In genomic region chr11:86581250-86581753, GRCm38 (mm10) we compare ENCODE assay signal across 8 mouse cellular contexts. TPM values are rescaled to one million over a fixed set of nuclear protein-coding genes. Genes with fewer than 3 reads are reported as not detected.
DNase-seq lines count a peak whose midpoint lies in the region; ATAC-seq and TF ChIP-seq lines count a peak whose summit lies in the region.

No protein-coding gene starts in this region.

- TF ChIP-seq CTCF in layer of hippocampus, adult 2 months (conservative IDR thresholded peaks at IDR 0.05) = peak; percentile 17; the same call in 1 of the 2 replicates
- TF ChIP-seq CTCF in lung, postnatal 0 days (IDR thresholded peaks at IDR 0.05) = peak; percentile 13; the same call in 1 of the 2 replicates

- peak overlapping the region; percentile 80 for H3K27ac ChIP-seq in layer of hippocampus, adult 2 months
- peak overlapping the region; percentile 93 for H3K27ac ChIP-seq in lung, postnatal 0 days (ENCODE audit: low read length)

- no peak overlapping the region for H3K4me3 ChIP-seq in layer of hippocampus, adult 2 months
- peak overlapping the region; percentile 63 for H3K4me3 ChIP-seq in erythroblast, embryonic 14.5 days (replicated peaks)
- H3K4me3 ChIP-seq in lung, postnatal 0 days (ENCODE audit: low read depth, low read length) = peak overlapping the region; percentile 23

- peaks cover 69% of the 10 kb centered on the region for H3K4me1 ChIP-seq in erythroblast, embryonic 14.5 days (ENCODE audit: control insufficient read depth)
- peaks cover 45% of the 10 kb centered on the region for H3K4me1 ChIP-seq in lung, postnatal 0 days (ENCODE audit: insufficient read depth, low read depth, low read length)

- DNase-seq in layer of hippocampus, adult 2 months (ENCODE audit: low spot score in 2 of 2) = no peak
- DNase-seq in layer of hippocampus, postnatal 25 days (ENCODE audit: extremely low spot score in 1 of 2, low spot score in 1 of 2) = no peak
- peak; percentile 80 for DNase-seq in kidney, adult 11 months
- DNase-seq in lung, postnatal 0 days (ENCODE audit: low spot score) = peak; percentile 92
- DNase-seq in thymus, postnatal 25 days = peak; percentile 63
- DNase-seq in layer of hippocampus, postnatal 14 days (ENCODE audit: low spot score in 2 of 2) = no peak
- no peak for DNase-seq in cerebellum, adult 11 months

- H3K36me3 ChIP-seq in erythroblast, embryonic 14.5 days (ENCODE audit: control insufficient read depth) = peaks cover 50% of the 10 kb centered on the region
- H3K36me3 ChIP-seq in lung, postnatal 0 days (ENCODE audit: insufficient read depth, low read length) = no peaks in the 10 kb centered on the region

- peak overlapping the region; percentile 35 for H3K9ac ChIP-seq in lung, postnatal 0 days (replicated peaks; ENCODE audit: low read depth)

- H3K27me3 ChIP-seq in erythroblast, embryonic 14.5 days (ENCODE audit: control insufficient read depth) = no peaks in the 10 kb centered on the region
- H3K27me3 ChIP-seq in lung, postnatal 0 days (replicated peaks; ENCODE audit: insufficient read depth, low read length) = no peaks in the 10 kb centered on the region

- H3K4me2 ChIP-seq in lung, postnatal 0 days (replicated peaks; ENCODE audit: low read depth, low read length) = peak overlapping the region; percentile 54

- WGBS in lung, postnatal 0 days = 8% methylated on average over 11 of the region's 11 CpGs

- peak; percentile 48 for TF ChIP-seq EP300 in lung, postnatal 0 days (IDR thresholded peaks at IDR 0.05)

- no peaks in the 10 kb centered on the region for H3K9me3 ChIP-seq in erythroblast, embryonic 14.5 days (ENCODE audit: control insufficient read depth, low read length)
- H3K9me3 ChIP-seq in lung, postnatal 0 days (ENCODE audit: low read length) = no peaks in the 10 kb centered on the region

- ATAC-seq in lung, postnatal 0 days = peak; percentile 34

RNA-seq across cellular contexts. Expression of gene Tubd1, which starts 36.5 kb away (rescaled TPM):
- 1 to 10 TPM; 6.0 to 8.2 TPM for total RNA-seq in layer of hippocampus, adult 2 months (2021)
- 1 to 10 TPM; 5.1 to 6.8 TPM for total RNA-seq in layer of hippocampus, postnatal 25 days (2021)
- 0.02 and 0.09 TPM in 2 replicates for polyA plus RNA-seq in erythroblast, embryonic 14.5 days (2012)
- 7.3 and 7.5 TPM in 2 replicates for polyA plus RNA-seq in lung, postnatal 0 days (2015; fragmentation: Nextera tagmentation; extraction: Ambion mirVana)
- total RNA-seq in layer of hippocampus, postnatal 14 days (2021) = 1 to 10 TPM; 7.0 to 9.2 TPM

RNA-seq across cellular contexts. Expression of gene Rps6kb1, which starts 36.7 kb away (rescaled TPM):
- total RNA-seq in layer of hippocampus, adult 2 months (2021) = 10 to 100 TPM; 43.8 to 44.2 TPM
- total RNA-seq in layer of hippocampus, postnatal 25 days (2021) = 10 to 100 TPM; 34.5 to 41.6 TPM
- polyA plus RNA-seq in erythroblast, embryonic 14.5 days (2012) = 0.57 and 1.4 TPM in 2 replicates
- 35.5 and 35.6 TPM in 2 replicates for polyA plus RNA-seq in lung, postnatal 0 days (2015; fragmentation: Nextera tagmentation; extraction: Ambion mirVana)
- 10 to 100 TPM; 45.2 to 46.3 TPM for total RNA-seq in layer of hippocampus, postnatal 14 days (2021)

Comparison
In these comparisons a context has a peak if more than half of its experiments do, and no peak if none do; other contexts are left out.
1. DNase-seq: peak in kidney, adult 11 months (single experiment), lung, postnatal 0 days (single experiment) and thymus, postnatal 25 days (single experiment); none in layer of hippocampus, adult 2 months (0 of 2), layer of hippocampus, postnatal 25 days (0 of 2), layer of hippocampus, postnatal 14 days (0 of 2) and cerebellum, adult 11 months (single experiment).